Mouse (Mus musculus): ENCODE data around the gene Dvl2. TPM values are rescaled to one million over a fixed set of nuclear protein-coding genes. Genes with fewer than 3 reads are reported as not detected.
"Not testable (repeated sequence)": the region's sequence is repeated elsewhere in the genome, so short reads cannot be mapped to it uniquely, and the experiment has no call there.

Gene Dvl2
- total RNA-seq (2015) (7.9 and 9.3 TPM in 2 replicates), total RNA-seq (2017) (12.7 and 16.9 TPM in 2 replicates)

DNA sequence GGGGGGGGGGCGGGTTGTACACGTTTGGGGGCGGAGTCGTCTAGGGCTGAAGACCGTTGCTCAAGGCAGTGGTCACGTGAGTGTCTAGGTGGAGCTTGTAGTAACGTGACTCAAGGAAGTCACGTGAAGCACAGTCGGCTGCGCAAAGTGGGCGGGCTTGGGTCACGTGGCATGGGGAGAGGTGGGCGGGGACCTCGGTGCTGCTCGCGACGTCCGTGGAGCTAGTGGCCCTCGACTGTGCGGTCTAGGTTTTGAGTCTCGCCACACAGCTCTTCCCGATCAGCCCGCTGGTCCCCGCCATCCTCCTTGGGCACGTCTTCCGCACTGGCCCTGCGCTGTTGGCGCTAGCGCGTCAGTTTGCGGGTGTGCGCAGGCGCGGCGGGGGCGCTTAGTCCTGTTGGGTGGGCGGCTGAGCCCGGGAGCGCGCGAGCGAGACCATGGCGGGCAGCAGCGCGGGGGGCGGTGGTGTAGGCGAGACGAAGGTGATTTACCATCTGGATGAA is at the start of gene Dvl2:
Gene Dvl2 (plus strand): TSS at position 200 of the 503 bp plus-strand sequence.
- ATAC-seq (ENCODE audit: poor library complexity, severe bottlenecking), result peak; percentile 61

DNA sequence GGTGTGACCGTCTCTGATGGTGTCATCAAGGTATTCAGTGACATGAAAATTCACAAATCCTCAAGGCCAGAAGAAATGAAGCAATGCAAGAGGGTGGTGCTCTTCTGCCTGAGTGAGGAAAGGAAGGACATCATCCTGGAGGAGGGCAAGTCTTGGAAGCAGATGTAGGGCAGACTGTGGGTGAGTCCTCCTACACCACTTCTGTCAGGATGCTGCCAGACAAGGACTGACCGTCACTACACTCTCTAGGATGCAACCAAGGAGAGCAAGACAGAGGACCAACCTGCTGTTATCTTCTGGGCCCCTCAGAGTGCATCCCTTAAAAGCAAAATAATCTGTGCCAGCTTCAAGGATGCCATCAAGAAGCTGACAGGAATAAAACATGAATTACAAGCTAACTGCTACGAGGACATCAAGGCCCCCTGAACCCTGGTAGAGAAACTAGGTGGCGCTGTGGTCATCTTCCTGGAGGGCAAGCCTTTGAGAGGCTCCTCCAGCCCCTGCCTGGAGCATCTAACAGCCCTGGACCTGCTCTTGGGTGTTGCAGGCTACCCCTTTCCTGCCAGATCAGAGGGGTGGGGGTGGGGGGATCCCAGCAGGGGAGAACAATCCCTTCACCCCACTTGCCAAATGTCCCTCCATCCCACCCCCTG is 49.5 kb upstream of the Dvl2 start:
- no peak for ATAC-seq (ENCODE audit: poor library complexity, severe bottlenecking)

- no peak for ATAC-seq (ENCODE audit: poor library complexity, severe bottlenecking)
These were observed 48.1 kb upstream of the Dvl2 start for GRCm38 (mm10) chr11:69952274-69952673.

GRCm38 (mm10) chr11:69953267-69953915 is 47.0 kb upstream of the Dvl2 start:
- ATAC-seq (ENCODE audit: poor library complexity, severe bottlenecking), result no peak

DNA sequence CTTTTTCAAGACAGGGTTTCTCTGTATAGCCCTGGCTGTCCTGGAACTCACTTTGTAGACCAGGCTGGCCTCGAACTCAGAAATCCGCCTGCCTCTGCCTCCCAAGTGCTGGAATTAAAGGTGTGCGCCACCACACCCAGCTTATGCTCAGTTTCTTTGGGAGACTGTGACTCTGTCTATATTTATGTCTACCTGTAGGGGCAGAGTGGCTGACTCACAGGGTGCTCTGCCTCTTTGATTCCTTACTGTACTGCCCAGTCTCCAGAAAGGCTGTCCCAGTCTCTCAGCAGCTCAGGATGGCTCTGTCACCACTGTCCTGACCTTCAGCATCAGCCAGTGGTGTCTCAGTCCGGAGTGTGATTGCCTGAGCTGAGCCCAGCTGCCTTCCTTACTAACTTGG is 44.8 kb upstream of the Dvl2 start:
- not testable (repeated sequence) for ATAC-seq (ENCODE audit: poor library complexity, severe bottlenecking)

DNA sequence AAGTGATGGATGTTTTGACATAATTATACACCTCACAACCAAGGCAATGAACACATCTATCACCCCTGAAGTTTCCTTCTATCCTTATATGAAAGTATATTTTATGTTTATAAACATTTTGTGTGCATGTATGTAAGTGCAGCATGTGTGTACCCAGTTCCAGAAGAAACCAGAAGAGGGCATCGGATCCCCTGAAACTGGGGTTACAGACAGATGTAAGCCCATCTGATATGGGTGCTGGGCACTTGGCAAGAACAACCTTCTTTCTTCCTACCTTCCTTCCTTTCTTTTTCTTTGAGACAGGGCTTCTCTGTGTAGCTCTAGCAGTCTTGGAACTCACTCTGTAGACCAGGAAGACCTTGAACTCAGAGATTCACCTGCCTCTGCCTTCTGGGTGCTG is 44.2 kb upstream of the Dvl2 start:
- no peak for ATAC-seq (ENCODE audit: poor library complexity, severe bottlenecking)

- ATAC-seq (ENCODE audit: poor library complexity, severe bottlenecking), result no peak
These were observed 39.8 kb upstream of the Dvl2 start for GRCm38 (mm10) chr11:69960616-69961015.

- peak; percentile 62 for ATAC-seq (ENCODE audit: poor library complexity, severe bottlenecking)
These were observed 38.6 kb upstream of the Dvl2 start for GRCm38 (mm10) chr11:69961841-69962240.

DNA sequence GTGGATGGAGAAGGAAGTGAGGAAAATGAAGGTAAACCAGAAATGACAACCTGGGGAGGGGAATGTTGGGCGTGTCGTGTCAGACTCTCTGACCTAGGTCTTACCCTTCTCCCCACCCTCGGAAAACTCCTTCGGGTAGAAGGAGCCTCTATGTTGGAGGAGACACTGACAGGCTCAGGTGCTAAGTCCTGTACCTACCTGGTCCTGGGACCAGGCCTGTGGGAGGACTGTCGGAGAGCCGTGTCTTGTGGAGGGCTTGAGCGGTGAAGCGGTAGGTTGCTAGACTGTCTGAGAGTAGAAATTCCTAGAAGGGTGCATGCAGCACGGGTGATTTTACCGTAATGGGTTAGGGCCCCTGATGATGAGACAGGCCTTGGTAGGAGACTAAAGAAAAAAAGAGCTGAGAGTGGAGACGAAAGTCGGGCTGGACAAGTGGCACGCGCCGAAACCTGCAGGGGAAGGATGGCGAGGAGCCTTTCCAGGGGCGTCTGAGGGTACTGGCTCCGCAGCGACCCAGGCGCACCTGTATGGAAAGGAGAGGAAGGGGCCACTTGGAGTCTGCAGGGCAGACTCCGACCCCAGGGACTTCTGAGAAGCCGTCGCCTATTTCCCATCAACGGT is 35.6 kb upstream of the Dvl2 start, which contains the start of gene Cldn7:
Gene Cldn7 (plus strand): TSS at position 130 of the 621 bp plus-strand sequence.
- no peak for ATAC-seq (ENCODE audit: poor library complexity, severe bottlenecking)

- ATAC-seq (ENCODE audit: poor library complexity, severe bottlenecking), result no peak
These were observed 35.0 kb upstream of the Dvl2 start for GRCm38 (mm10) chr11:69965271-69966005.

DNA sequence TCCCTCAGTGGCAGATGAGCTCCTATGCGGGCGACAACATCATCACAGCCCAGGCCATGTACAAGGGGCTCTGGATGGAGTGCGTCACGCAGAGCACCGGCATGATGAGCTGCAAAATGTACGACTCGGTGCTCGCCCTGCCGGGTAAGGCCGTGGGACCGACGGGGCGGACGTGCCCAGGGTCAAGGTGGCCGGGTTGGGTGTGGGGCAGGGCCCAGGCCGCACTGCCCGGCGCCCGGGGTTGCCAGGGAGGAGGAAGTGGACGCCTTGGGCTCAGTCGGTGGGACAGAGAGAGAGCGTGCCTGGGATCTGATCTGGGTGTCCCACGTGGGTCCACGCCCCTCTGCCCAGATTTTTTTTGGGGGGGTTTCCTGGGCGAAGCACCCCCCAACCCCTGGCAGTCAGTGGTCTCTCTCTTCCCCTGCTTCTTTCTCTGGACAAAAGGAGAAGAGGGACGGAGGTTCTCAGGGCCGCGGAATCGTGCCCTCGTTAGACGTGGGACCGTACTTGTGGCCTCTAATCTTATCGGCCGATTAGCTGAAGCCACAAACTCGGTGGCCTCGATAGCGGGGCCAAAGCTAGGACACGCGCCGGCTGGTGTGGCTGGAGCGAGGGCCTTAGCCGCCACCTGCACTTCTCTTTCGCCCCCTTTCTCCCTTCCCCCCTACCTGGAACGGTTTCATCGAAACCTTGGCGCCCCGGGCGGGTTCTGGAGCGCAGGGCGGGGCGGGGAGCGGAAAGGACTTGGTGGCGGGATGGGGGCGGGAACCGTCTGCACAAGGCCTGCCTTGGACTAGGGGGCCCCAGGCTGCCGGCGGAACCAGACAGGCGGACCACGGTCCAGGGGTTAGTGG is 34.2 kb upstream of the Dvl2 start:
- ATAC-seq (ENCODE audit: poor library complexity, severe bottlenecking), result peak; percentile 78

DNA sequence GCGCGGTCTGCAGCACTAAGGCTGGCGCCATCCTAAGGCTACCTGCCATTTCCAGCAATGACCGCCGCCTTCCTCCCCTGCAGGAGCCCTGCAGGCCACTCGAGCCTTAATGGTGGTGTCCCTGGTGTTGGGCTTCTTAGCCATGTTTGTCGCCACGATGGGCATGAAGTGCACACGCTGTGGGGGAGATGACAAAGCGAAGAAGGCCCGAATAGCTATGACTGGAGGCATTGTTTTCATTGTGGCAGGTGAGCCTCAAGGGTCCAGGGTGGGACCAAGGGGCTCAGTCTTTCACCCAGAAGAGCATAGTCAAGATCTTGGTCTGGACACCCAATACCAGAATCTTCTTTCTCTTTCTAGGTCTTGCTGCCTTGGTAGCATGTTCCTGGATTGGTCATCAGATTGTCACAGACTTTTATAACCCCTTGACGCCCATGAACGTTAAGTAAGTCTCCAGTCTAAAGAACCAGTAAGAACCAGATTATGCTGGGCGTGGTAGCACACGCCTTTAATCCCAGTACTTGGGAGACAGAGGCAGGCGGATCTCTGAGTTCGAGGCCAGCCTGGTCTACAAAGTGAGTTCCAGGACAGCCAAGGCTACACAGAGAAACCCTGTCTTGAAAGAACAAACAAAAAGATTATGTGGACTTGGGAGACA is 33.4 kb upstream of the Dvl2 start:
- no peak for ATAC-seq (ENCODE audit: poor library complexity, severe bottlenecking)

GRCm38 (mm10) chr11:69968793-69969192 is 31.6 kb upstream of the Dvl2 start:
- no peak for ATAC-seq (ENCODE audit: poor library complexity, severe bottlenecking)

- no peak for ATAC-seq (ENCODE audit: poor library complexity, severe bottlenecking)
These were observed 30.2 kb upstream of the Dvl2 start for GRCm38 (mm10) chr11:69970222-69970621.

DNA sequence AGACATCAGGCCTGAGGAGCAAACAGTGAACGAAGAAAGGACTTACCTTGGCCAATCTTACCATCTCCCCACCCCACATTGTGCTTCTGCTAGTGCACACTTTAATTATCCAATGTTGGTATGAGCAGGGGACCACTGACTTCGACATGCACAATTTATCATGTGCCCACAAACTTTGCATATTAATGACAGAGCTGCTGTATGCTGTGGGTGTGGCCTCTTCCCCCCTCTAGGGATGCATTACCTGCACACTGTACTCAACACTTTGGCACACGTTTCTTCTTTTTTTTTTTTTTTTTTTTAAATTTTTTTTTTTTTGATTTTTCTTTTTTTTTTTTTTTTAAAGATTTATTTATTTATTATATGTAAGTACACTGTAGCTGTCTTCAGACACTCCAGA is 29.6 kb upstream of the Dvl2 start:
- ATAC-seq (ENCODE audit: poor library complexity, severe bottlenecking), result no peak

DNA sequence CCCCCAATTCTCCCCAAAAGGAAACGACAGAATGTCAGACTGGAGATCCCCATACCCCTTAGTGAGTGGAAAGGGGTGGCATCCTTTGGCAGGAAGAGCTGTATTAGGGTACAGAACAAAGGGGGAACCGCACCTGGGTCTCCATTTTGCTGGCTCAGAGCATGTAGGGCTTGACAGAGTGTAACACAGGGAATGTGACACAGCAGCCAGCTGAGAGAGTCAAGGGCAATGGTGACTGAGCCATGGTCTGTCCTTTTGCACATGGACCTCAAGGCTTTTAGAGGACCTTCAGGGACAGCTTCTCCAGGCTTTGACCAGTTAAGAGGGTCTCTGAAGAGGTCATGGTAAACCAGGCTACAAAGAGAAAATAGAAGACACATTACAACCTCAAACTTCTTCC is 25.5 kb upstream of the Dvl2 start:
- no peak for ATAC-seq (ENCODE audit: poor library complexity, severe bottlenecking)

GRCm38 (mm10) chr11:69976271-69976670 is 24.1 kb upstream of the Dvl2 start:
- no peak for ATAC-seq (ENCODE audit: poor library complexity, severe bottlenecking)

DNA sequence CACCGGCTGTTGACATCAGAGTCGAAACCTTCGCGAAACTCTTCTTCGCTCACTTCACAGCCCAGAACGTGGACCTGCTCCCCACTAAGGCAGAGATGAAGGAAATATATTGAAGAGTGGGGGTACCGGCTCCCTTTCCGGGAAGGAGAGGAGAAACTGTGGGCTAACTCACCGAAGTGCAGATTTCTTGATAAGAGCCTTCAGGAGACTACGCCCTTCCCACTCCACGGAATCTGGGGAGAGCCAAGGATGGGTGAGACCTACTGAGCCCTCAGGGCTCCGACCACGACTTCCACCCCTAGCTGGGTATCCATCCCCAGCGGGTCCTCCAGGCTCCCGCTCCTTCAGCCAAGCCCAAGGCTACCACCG is 20.6 kb upstream of the Dvl2 start:
- ATAC-seq (ENCODE audit: poor library complexity, severe bottlenecking), result no peak

GRCm38 (mm10) chr11:69980196-69981140 is 19.9 kb upstream of the Dvl2 start:
- ATAC-seq (ENCODE audit: poor library complexity, severe bottlenecking), result peak; percentile 88

All from megakaryocyte, adult 5-6 weeks (primary cell).